Mouse (Mus musculus) olfactory bulb, adult 2 months (tissue): ENCODE data around the gene Bcl2l1.

Experiments
- CTCF ChIP-seq: fragments of 200-500 bp; IDR thresholded peaks from 2 replicates; pipeline ENCODE4 v1.5.1; 2012; ENCODE audit warnings: low read depth, mild to moderate bottlenecking, low read length, moderate library complexity; ENCODE audit not compliant: insufficient read depth
- POLR2A ChIP-seq: fragments of 200-500 bp; IDR thresholded peaks from 2 replicates; pipeline ENCODE4 v1.6.1; 2012; ENCODE audit warnings: mild to moderate bottlenecking, low read depth, low read length, moderate library complexity; ENCODE audit not compliant: insufficient read depth

DNA sequence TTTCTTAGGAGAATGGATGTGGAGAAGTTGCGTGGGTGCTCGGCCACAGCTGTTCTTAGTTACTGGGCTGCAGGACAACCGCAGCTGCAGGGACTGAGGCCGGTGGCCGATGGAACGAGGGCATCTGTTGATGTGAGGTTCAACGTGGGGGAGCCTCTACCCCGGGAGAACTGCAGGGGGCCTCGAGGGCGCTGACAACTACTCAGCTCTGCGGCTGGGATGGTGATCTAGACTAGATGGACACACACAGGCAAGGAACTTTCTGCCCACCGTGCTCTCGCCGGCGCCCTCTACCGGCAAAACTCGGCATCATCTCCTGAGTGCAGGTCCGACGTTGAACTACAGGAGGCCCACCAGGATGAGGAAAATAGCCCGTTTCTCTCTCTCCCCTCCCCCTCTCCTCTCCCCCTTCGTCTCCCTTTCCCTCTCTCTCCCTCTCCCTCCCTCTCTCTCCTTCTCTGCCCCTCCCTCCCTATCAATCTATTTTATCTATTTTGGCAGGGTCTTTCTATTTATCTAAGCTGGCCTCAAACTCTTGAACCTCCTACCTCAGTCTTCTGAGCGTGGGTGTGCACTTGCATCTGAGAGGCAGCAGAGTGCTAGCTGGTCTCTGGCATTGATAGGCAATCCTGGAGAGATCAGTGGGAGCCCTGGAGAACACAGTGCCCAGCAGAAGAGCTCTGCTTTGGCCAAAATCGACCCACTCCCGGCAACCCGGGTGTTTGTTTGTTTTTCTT, 65.0 kb downstream of the Bcl2l1 start:
- TF ChIP-seq CTCF (peak; percentile 96), POLR2A (no peak)
